Mouse (Mus musculus) embryonic facial prominence, embryonic 15.5 days (tissue): ENCODE measurements around the gene Polm. TPM values are rescaled to one million over a fixed set of nuclear protein-coding genes. Genes with fewer than 3 reads are reported as not detected.

Source experiments
- ATAC-seq: fragments of 200-750 bp; cut with Nextera tagmentation; 2 replicates; pipeline ENCODE4 v1.8.0; 2017; ENCODE audit warnings: low read depth, moderate TSS enrichment; ENCODE audit not compliant: insufficient number of reproducible peaks, low FRiP score, low TSS enrichment
- H3K27ac ChIP-seq: fragments of 300-500 bp; sonication (generic); replicated peaks from 2 replicates; pipeline ENCODE4 v1.5.1; 2015; ENCODE audit warnings: mild to moderate bottlenecking, inconsistent platforms
- H3K27me3 ChIP-seq: fragments of 300-500 bp; sonication (generic); 2 replicates; pipeline ENCODE4 v1.6.1; 2015; ENCODE audit warnings: inconsistent platforms
- H3K36me3 ChIP-seq: fragments of 300-500 bp; sonication (generic); 2 replicates; pipeline ENCODE4 v1.6.1; 2015; ENCODE audit warnings: mild to moderate bottlenecking, inconsistent platforms
- H3K4me1 ChIP-seq: fragments of 300-500 bp; sonication (generic); 2 replicates; pipeline ENCODE4 v1.6.1; 2015; ENCODE audit warnings: inconsistent platforms
- H3K4me2 ChIP-seq: fragments of 300-500 bp; sonication (generic); replicated peaks from 2 replicates; pipeline ENCODE4 v1.6.1; 2015; ENCODE audit warnings: mild to moderate bottlenecking, inconsistent platforms
- H3K4me3 ChIP-seq: fragments of 300-500 bp; sonication (generic); replicated peaks from 2 replicates; pipeline ENCODE4 v1.5.1; 2015; ENCODE audit warnings: mild to moderate bottlenecking, inconsistent platforms
- H3K9ac ChIP-seq: fragments of 300-500 bp; sonication (generic); 2 replicates; pipeline ENCODE4 v1.6.1; 2015; ENCODE audit warnings: inconsistent platforms
- H3K9me3 ChIP-seq: fragments of 300-500 bp; sonication (generic); replicated peaks from 2 replicates; pipeline ENCODE4 v1.6.1; 2016; ENCODE audit warnings: inconsistent platforms
- WGBS: fragments of 180-500 bp; shearing (Covaris S2); methylation state at CpG from one replicate; pipeline ENCODE4 v1.1.7; 2015; 5-methylcytosine and 5-hydroxymethylcytosine counted together
- polyA plus RNA-seq: library from polyadenylated mRNA; unstranded; fragments of >200 nt; fragmentation: Nextera tagmentation; extraction: Ambion mirVana; gene quantifications from 2 replicates; pipeline ENCODE4 v1.2.1, GENCODE M21; 2015

Polm gene
- polyA plus RNA-seq, 1 experiment from 2014 or later, result 12.0 TPM

- Histone ChIP-seq H3K4me2 (peak overlapping the region; percentile 79), H3K9ac (peak overlapping the region; percentile 83), H3K4me1 (peaks cover 22% of the 10 kb centered on the region), H3K27ac (peak overlapping the region; percentile 93), H3K9me3 (no peaks in the 10 kb centered on the region), H3K27me3 (no peaks in the 10 kb centered on the region), H3K4me3 (peak overlapping the region; percentile 58), H3K36me3 (peaks cover 31% of the 10 kb centered on the region)
- no peak for ATAC-seq
- WGBS, result 64% methylated on average over 6 of the region's 6 CpGs
Measured at GRCm38 (mm10) chr11:5789071-5789753, 48.6 kb downstream of the Polm start.

GRCm38 (mm10) chr11:5788056-5789014 lies 49.5 kb downstream of the Polm start, which contains the start of gene Dbnl:
Gene Dbnl (plus strand): TSS chr11:5788488.
- WGBS, result under 1% methylated on average over 74 of the region's 74 CpGs

GRCm38 (mm10) chr11:5787671-5788055 lies 50.2 kb downstream of the Polm start:
- WGBS, result 36% methylated on average over 8 of the region's 8 CpGs
- H3K36me3 ChIP-seq, result peaks cover 19% of the 10 kb centered on the region
- peak overlapping the region; percentile 83 for H3K9ac ChIP-seq
- ATAC-seq, result no peak
- peak overlapping the region; percentile 79 for H3K4me2 ChIP-seq
- peak overlapping the region; percentile 93 for H3K27ac ChIP-seq
- H3K4me3 ChIP-seq, result peak overlapping the region; percentile 58
- H3K27me3 ChIP-seq, result no peaks in the 10 kb centered on the region
- no peaks in the 10 kb centered on the region for H3K9me3 ChIP-seq
- peaks cover 22% of the 10 kb centered on the region for H3K4me1 ChIP-seq

More at GRCm38 (mm10) chr11:5788056-5789014, 49.5 kb downstream of the Polm start, which contains the start of gene Dbnl:
- Histone ChIP-seq H3K36me3 (peaks cover 22% of the 10 kb centered on the region), H3K9me3 (no peaks in the 10 kb centered on the region), H3K4me2 (peak within 1 kb of the TSS; percentile 79), H3K9ac (peak within 1 kb of the TSS; percentile 83), H3K27me3 (no peaks in the 10 kb centered on the region), H3K4me1 (peaks cover 22% of the 10 kb centered on the region), H3K27ac (peak within 1 kb of the TSS; percentile 93), H3K4me3 (peak within 1 kb of the TSS; percentile 58)
- peak; percentile 93 for ATAC-seq

- Histone ChIP-seq H3K36me3 (peaks cover 3% of the 10 kb centered on the region; the same call in 1 of the 2 replicates), H3K9ac (no peak overlapping the region), H3K27me3 (no peaks in the 10 kb centered on the region), H3K4me2 (no peak overlapping the region), H3K9me3 (no peaks in the 10 kb centered on the region), H3K4me3 (no peak overlapping the region), H3K4me1 (peaks cover 22% of the 10 kb centered on the region), H3K27ac (no peak overlapping the region)
- ATAC-seq, result no peak
Measured at GRCm38 (mm10) chr11:5785732-5786131, 52.1 kb downstream of the Polm start.

GRCm38 (mm10) chr11:5782199-5782944 lies 55.4 kb downstream of the Polm start:
- no peak overlapping the region for H3K9ac ChIP-seq
- no peak overlapping the region for H3K27ac ChIP-seq
- no peaks in the 10 kb centered on the region for H3K36me3 ChIP-seq
- H3K4me1 ChIP-seq, result peaks cover 4% of the 10 kb centered on the region
- WGBS, result 66% methylated on average over 8 of the region's 8 CpGs
- no peaks in the 10 kb centered on the region for H3K9me3 ChIP-seq
- no peak overlapping the region for H3K4me2 ChIP-seq
- H3K4me3 ChIP-seq, result no peak overlapping the region
- H3K27me3 ChIP-seq, result no peaks in the 10 kb centered on the region
- no peak for ATAC-seq

GRCm38 (mm10) chr11:5780035-5780499 lies 57.7 kb downstream of the Polm start:
- WGBS, result 85% methylated on average over 6 of the region's 6 CpGs
- H3K9ac ChIP-seq, result no peak overlapping the region
- ATAC-seq, result no peak

GRCm38 (mm10) chr11:5778481-5778880 lies 59.3 kb downstream of the Polm start:
- no peaks in the 10 kb centered on the region for H3K27me3 ChIP-seq
- no peak overlapping the region for H3K27ac ChIP-seq
- no peak overlapping the region for H3K4me3 ChIP-seq
- H3K4me1 ChIP-seq, result no peaks in the 10 kb centered on the region
- no peaks in the 10 kb centered on the region for H3K36me3 ChIP-seq
- ATAC-seq, result no peak
- no peaks in the 10 kb centered on the region for H3K9me3 ChIP-seq
- H3K4me2 ChIP-seq, result no peak overlapping the region
- no peak overlapping the region for H3K9ac ChIP-seq
- 72% methylated on average over 2 of the region's 2 CpGs for WGBS

More at GRCm38 (mm10) chr11:5780035-5780499, 57.7 kb downstream of the Polm start:
- no peak overlapping the region for H3K4me2 ChIP-seq
- no peaks in the 10 kb centered on the region for H3K36me3 ChIP-seq
- H3K9me3 ChIP-seq, result no peaks in the 10 kb centered on the region
- H3K27ac ChIP-seq, result no peak overlapping the region
- H3K4me1 ChIP-seq, result no peaks in the 10 kb centered on the region
- no peak overlapping the region for H3K4me3 ChIP-seq
- no peaks in the 10 kb centered on the region for H3K27me3 ChIP-seq

Other genes with a start within 250 kb of the Polm start
- 173 and 178 TPM in 2 replicates for gene Mrps24, start 122.3 kb downstream of the Polm start, polyA plus RNA-seq
- 29.4 and 30.1 TPM in 2 replicates for gene Urgcp, start 75.6 kb downstream of the Polm start, polyA plus RNA-seq
- gene Dbnl, start 49.5 kb downstream of the Polm start, polyA plus RNA-seq, result 118 and 128 TPM in 2 replicates
- gene Pgam2, start 34.3 kb downstream of the Polm start, polyA plus RNA-seq, result 71.2 and 107 TPM in 2 replicates
- gene Aebp1, start 23.9 kb upstream of the Polm start, polyA plus RNA-seq, result 61.3 and 66.9 TPM in 2 replicates
- 106 and 125 TPM in 2 replicates for gene Pold2, start 40.3 kb upstream of the Polm start, polyA plus RNA-seq
- gene Myl7, start 60.8 kb upstream of the Polm start, polyA plus RNA-seq, result 1.4 and 2.4 TPM in 2 replicates
- gene Gck, start 112.1 kb upstream of the Polm start, polyA plus RNA-seq, result 2.4 and 3.5 TPM in 2 replicates
- gene Ykt6, start 117.7 kb upstream of the Polm start, polyA plus RNA-seq, result 64.4 and 66.7 TPM in 2 replicates
- 3.5 and 4.6 TPM in 2 replicates for gene Camk2b, start 228.3 kb upstream of the Polm start, polyA plus RNA-seq